Mouse (Mus musculus): ENCODE results near the gene Nfia.

Nfia gene

DNA sequence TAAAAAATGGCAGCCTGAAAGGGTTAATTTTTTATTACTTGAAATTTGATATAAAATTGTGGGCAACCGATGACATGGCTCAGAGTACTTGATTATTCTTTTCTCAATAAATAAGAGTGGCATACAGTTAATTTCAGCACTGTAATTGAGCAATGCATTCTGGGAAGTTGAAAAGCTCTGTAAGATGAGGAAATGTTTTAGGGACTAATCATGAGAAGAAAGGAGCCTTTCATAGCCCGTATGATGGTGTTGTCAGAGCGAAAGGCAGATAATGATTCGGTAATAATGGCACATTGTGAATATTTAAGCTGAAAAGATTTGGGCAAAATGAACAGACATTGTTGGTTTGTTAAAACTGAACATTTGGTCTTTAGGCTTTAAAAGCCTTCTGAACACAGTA, 133.3 kb downstream of the Nfia start:
- in situ Hi-C loops (cut with MboI) = no loop called here

DNA sequence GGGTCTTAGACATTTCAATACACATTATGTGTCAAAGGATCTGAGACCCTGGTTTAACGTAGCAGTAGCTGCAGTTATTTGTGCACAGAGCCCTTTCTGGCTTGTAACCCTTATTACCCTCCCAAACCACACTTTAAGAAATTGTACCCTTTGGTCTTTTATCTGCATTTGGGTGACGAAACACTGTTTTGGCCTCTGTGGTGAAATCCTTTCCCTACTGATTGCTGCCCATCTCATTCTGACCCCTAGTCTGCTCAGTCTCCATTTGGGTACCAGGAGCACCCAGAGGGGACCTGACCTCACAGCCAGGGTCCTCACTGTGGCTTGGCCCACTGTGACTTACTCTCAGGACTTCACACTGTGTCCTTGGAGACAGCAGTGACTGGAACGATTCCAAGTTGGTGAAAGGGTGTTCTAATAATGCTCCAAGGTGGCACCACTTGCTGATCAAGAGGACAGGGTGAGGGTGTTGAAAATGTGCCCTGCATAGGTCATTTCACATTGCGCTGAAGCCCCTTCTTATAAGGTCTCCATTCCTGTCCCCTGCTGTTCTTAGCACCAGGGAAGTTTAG, 136.1 kb downstream of the Nfia start:
- in situ Hi-C loops (cut with MboI) = no loop called here

DNA sequence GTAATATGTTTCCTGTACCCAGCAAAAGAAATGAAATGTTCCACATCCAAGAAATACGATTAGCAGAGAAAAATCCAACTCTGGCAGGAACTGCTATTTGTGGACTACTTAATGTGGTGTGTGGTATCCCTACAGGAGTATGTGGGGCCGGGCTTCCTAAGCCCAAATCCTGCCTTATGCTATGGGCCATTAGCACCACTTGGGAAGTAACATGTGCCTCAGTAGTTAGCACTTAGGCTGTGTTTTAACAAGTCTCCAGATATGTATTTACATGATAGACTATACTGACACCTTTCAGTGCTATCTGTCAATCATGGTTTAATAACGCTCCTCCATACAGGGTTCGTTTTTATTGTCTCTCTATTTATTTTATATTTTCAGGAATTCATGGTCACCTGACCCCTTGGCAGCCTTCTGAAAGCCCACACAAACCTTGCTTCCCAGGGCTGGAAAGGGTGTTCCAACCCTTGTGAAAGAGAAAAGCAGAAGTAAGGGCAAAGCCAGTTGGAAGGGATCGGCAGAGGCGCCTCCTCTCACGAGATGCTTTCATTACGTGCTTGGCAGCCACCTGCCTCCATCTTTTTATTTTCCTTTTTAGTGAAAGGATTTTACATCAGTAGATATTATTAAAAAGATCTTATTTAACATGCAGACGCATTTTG, 137.7 kb downstream of the Nfia start:
- in situ Hi-C loops (cut with MboI) = no loop called here

DNA sequence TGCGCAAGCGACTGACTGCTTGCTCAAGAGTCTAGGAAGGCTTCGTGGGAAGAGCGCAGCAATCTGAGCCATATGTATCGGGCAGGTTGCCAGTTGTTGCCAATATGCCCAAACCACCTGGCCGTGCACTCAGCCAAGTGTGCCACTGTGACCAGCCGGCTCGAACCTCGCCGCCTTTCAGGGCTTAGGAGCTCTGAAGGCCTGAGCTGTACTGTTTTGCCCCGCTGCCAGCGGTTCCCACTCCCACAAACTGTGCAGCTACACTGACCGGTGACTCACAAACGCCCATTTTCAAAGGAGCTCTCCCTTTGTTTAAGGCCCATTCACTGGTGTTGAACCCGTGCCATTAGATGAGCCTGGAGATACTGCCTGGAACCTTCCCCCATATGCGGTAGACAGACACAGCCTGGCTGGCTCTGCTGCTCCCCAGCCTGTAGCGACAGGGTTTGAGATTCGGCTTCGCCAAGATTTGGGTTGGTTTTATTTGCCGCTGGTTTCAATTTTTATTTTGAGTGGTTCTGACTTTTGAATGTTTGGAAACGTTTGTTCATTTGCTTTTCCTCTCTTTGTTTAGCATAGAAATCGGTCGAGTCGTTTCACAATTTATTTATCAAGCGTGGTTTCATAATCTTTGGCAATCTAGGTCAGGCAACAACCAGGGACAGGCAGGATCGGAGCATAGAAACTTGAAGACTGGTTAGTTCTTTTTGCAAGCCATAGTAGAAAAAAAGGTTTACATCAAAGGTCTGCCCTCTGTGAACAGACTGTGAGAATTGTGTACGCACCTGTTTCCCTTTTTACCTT, 138.4 kb downstream of the Nfia start:
- in situ Hi-C loops (cut with MboI) = no loop called here

DNA sequence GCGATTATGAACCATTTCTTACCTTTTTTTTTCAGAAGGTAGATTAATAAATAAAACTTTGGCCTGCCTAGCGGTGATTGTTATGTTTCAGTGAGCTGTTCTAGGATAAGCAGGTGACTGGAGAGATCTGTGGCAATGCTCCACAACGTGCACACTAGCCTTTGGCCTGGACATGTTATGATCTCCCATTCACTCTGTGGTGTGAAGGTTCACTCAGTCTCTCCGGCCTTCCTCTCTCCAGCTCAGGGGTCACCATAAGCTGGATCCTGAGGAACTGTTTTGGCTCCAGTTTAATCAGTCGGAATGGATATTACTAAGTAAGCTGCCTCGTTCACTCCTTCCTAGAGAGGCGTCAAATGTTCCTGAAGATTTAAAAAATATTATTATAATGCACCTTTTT, 139.2 kb downstream of the Nfia start:
- in situ Hi-C loops (cut with MboI) = no loop called here

DNA sequence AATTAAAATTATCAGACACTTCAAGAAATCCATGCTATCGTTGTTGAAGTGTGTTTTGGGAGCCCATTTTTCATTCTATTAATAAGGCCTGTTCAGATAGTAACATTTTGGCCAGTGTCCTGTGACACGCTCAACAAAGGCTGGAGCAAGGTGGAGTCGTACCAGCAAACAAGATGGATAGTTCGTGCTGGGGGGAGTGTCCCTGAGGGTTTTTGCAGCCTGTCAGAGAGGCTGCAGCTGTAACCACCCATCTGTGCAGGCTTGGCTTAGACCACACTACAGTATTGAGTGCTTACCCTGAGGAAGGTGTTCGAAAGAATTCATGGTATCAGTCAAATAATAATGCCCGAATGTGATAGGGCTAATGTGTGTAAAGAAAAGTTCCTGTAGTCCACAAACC, 139.6 kb downstream of the Nfia start:
- in situ Hi-C loops (cut with MboI) = no loop called here

DNA sequence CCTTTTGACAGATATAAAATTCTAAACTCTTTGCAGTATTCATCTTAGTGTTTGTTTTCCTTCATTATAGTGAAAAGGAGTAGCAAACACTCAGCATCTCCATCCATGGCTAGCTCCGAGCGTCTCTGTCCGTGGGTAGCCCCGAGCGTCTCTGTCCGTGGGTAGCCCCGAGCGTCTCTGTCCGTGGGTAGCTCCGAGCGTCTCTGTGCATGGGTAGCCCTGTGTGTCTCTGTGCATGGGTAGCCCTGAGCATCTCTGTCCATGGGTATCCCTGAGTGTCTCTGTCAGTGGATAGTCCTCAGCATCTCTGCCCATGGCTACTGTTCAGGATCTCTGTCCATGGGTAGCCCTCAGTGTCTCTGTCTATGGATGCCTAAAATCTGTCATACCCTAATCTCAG, 140.0 kb downstream of the Nfia start:
- in situ Hi-C loops (cut with MboI) = no loop called here

DNA sequence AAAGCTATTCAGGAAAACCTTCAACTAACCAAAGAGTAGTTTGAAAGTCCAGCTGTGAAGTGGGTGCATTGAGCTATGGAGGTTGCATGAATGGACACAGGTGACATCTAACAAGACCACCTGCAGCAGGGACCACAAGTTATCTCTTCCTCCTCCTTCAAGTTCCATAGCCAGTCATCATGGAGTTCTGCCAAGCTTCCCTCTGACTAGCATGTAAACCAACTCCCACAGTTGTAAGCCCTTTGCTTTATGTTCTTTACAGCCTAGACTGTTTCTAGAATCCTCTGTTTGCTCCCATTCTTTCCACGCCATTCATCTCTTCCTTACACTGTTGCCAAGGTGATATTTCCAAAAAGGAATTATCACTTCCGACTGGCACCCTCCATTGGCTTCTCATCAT, 141.8 kb downstream of the Nfia start:
- in situ Hi-C loops (cut with MboI) = no loop called here

DNA sequence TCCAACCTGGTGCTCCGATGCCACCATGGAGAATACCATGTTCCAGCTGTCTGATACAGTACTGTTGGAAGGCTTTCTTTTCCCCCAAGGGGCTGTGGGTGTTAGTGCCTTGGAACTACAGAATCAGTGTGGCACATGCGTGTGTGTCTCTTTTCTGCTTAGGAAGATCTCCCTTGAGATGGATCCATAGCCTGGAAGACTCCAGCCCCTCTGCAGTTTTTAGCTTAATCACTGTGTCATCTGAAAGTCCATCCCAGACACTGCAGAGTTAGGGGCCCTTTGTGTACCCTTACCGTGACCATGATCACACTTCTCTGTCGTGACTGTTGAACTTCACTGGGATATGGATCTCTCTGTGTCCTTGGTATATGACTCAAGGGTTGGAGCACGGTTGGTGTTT, 142.2 kb downstream of the Nfia start:
- in situ Hi-C loops (cut with MboI) = no loop called here

DNA sequence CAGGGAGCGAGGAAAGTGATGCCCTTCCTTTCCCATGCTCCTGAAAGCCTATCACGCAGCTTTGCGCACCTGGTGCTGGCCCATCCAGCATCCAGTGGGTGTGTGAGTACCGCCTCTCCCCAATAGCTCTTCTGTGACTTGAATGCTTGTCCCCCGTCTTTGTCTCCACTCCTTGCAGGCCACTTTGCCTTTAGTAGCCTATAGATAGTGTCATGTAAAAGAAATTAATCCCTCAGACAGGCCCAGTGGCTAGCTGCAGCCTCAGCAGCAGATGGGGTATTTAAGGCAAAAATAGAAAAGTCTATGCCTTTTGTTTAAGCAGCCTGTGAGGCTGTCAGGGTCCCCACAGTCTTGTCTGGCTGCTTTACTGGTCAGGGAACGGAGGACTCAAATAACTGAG, 145.0 kb downstream of the Nfia start:
- in situ Hi-C loops (cut with MboI) = no loop called here

DNA sequence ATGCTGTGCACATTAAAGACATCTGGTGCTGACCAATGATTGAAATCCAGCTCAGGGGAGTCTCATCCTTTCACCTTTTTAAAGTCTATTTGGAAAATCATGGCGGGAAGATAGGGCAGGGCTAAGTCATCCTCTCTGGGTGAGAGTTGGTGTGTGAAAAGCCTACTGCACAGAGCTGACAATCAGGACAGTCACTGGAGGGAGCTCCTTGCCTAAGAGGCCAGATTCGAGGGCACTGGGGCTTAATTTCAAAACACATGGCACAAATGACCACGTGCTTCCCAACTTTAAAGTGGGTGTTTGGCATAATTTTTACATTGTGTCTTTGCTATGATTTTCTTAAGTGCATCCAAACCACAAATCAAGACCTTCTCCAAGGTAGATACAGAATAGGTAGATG, 146.1 kb downstream of the Nfia start:
- in situ Hi-C loops (cut with MboI) = no loop called here

DNA sequence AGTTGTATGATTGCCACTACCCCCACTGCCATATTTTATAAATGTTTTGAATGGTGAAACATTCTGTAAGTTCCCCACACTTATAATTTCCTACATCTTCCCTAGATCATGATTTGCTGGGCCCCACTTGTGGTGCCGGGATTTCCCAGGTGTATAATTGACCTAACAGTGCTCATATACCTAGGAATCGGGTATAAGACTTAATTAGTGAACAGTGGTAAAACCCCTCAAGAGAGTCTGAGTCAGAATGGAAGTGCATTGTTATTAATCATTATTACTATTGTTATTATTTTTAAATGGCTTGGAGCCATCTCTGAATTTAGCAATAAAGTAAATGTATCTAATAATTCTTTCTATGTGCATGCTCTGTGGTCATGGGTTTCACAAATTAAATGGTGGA, 147.2 kb downstream of the Nfia start:
- in situ Hi-C loops (cut with MboI) = no loop called here

DNA sequence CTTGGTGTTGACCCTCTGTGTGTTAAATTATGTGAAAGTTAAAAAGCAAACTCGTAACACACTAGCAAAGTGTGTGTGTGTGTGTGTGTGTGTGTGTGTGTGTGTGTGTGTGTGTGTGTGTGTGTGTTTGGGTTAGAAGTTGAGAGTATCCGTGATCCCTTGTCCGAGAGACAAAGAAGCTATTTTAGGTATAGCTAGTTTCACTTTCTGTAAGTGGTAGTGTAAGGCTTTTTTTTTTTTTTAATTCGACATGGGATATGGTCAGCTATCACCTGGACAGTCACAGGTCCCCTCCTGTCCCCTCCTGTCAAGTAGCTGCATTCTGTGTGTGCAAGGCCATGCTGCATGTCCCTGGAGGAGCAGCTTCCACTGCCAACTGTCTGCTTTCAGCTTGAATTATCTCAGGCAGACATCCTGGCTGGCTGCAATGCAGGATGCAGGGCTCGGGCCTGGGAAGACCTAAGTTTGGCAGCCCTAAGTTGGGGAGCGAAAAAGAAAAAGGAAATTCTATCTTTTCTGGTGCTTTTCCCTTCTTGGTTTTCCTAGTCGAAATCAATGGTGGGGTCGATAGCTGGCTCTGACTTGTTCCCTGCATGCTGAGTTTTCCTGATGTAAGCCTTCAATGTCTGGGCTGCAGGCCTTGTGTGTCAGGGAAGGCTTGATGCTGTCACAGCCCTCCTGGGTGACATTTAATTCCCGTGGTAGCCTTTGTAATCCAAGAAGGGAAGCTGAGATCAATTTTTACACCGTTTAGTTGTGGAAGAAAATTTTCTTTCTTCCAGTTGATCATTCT, 147.9 kb downstream of the Nfia start:
- in situ Hi-C loops (cut with MboI) = no loop called here

DNA sequence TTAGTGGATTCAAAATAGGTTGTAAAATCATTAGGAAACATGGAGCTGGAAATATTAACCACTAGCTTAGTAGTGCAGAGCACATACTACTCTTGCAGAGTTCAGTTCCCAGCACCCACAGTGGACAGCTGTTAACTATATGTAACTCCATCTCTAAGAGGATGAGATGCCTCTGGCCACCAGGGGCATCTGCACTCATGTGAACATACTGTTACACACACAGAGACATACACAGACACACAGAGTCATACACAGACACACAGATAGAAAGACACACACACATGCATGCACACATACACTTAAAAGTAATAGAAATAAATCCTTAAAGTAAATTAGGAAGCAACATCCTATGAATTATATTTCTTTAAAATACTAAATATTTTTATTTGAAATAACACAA, 149.1 kb downstream of the Nfia start:
- in situ Hi-C loops (cut with MboI) = no loop called here

DNA sequence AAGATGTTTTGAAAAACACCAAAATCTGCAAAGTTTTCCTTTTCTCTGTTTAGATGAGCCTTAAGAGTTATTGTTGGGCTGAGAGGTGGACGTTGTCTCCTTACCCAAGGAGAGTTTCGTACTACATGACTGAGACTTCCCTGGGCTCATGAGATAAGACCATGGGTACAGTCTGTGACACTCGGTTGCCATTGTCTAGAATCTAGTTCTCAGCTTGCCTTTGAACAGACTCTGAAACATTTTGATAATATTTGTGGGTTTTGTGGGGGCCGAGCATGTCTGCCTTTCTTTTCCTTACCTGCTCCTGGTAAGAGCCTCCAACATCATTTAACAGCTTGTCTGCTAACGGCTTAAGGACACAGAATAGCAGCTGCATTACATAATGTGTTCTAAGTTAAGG, 150.7 kb downstream of the Nfia start:
- in situ Hi-C loops (cut with MboI) = no loop called here

DNA sequence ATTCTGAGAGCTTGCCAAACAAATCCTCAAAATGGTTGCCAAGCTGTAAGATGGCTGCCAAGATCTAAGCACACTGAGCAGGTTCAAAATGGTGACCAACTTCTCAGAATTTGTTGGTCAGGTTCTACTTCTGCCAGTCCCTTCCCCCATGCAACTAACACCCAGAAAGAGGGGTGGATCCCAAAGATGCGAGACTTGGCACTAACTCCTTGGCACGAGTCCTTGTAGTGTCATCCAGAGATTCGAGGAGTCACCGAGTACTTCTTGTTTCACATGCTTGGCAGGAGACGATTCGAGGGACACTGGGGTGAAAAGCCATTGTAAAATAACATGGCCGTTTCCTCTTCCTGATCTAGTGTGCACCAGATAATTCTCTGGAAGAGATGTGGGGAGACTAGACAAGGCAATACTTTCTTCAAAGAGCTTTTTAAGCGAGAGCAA, 151.4 kb downstream of the Nfia start:
- in situ Hi-C loops (cut with MboI) = no loop called here

DNA sequence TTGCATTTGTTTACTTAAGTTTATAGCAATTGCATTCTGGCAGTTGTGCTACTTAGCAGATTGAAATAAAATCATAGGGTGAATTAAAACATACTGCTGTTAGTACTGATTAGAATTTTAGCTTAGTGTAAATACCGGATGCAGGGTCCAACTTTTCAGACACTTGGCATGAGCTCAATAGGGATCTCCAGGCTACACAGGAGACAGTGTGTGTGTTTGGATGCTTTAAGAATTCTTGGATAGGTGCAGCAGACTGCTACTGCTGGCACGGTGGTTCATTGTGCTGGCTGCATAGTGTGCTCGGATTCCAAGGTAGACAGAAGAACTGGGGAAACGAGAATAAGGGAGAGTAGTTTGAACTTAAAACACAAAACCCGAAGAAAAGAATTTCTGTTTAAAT, 151.9 kb downstream of the Nfia start:
- in situ Hi-C loops (cut with MboI) = no loop called here

DNA sequence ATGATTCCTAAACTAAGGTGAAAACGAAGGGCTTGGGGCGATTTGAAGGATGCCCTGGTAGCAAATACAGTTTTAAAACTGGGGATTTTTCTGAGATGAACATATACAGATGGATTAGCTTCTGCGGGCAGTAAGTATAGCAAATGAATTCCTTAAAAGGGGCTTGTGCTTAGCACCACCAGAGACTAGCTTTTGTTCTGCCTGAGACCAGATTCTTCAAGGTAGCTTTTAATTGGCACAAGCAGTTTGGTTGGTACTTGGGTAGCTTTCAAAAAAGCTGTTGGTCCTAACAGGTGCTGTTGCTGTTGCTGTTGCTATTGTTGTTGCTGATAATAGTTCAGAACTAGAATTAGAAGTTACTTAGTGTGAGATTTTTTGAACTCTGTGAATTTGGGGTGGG, 152.3 kb downstream of the Nfia start:
- in situ Hi-C loops (cut with MboI) = no loop called here

DNA sequence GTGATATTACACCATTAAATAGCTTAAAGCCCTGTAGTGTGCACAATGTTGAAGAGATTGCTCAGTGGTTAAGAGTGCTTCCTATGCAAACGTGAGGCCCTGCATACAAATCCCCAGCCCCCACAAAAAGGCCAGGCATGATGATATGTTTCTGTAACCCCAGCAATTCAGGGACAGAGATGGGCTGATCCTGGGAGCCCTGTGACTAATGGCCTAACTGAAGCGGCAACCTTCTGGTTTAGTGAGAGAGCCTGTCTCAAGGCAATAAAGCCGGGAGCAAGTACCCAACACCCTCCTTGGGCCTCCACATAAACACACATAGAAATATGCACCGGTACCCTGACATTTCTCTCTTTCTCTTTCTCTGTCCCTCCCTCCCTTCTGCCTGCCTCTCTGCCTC, 153.1 kb downstream of the Nfia start:
- in situ Hi-C loops (cut with MboI) = no loop called here

DNA sequence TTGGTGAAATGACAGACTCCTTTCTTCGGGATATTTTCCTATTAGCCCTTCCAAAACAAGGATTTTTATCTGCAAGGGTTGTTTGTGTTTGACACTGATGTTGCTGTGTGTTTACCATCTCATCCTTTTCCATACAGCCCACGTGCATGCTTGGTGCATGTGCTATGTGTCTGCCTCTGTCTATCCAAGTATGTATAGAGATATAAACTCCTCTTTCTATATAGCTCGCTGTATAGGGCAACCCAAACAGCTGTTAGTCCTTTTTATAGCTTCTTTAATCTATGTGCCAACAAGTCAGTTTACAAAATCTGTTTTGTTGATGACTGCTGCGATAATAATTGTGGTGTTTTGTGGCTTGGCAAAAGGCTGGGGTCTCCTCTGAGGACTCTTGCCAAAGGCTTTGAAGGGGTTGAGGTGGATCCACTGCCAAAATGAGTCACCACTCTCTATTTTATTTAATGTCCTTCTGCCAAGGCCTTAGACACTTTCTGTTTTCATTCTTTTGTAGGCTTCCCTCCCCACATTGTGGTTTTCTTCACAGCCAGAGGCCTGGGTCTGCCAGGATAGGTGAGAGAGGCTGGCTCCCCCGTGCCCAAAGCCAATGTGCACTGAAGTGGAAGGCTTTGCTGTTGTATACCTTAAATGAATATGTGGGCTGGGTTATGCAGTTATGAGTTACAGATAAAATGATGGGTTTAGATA, 154.2 kb downstream of the Nfia start:
- in situ Hi-C loops (cut with MboI) = no loop called here

DNA sequence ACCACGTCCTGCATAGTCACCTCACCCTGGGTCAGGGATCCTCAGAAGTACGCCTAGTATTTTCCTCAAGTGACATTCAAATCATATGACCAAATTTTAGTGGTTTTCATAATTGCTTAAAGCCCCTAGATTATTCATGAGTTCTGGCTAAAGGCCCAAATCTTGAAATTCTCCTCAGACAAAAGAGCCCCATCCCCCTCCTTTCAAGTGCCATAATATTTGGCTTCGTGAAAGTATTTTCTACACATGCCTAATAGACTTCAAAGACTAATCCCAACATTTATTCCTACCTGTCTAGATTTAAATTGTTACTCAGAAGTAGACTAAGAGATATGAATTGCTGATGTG, 154.7 kb downstream of the Nfia start:
- in situ Hi-C loops (cut with MboI) = no loop called here

DNA sequence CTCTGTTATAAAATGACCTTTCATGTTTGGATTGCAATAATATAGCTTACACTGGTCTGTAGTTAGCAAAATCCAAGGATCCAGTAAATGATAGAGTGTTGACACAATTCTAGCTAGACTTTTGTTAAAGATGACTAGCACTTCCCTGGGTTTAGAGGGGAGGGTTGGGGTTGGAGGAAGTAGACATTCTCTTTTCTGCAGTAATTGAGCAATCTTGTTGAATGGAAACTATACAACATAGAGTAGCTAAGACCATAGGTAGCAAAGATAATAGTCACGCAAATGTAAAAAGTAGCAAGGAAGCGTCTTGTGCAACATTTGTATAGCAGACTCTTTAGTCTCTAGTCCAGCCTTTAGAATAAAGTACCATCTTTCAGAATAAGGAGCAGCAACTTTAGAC, 163.8 kb downstream of the Nfia start:
- in situ Hi-C loops (cut with MboI) = no loop called here

Data from mature B cell (primary cell).